Mouse (Mus musculus) kidney, adult 2 months (tissue): ENCODE measurements around the gene Crnkl1.

Source experiments
- CTCF ChIP-seq: fragments of 200-500 bp; conservative IDR thresholded peaks from 2 replicates; pipeline ENCODE4 v1.5.1; 2011; ENCODE audit warnings: low read depth, mild to moderate bottlenecking, control low read depth, low read length, moderate library complexity, mixed read lengths; ENCODE audit not compliant: insufficient read depth, insufficient read length
- POLR2A ChIP-seq: fragments of 200-500 bp; IDR thresholded peaks from one replicate; pipeline ENCODE4 v1.6.1; 2011; ENCODE audit warnings: low read depth, low read length, control low read depth

DNA sequence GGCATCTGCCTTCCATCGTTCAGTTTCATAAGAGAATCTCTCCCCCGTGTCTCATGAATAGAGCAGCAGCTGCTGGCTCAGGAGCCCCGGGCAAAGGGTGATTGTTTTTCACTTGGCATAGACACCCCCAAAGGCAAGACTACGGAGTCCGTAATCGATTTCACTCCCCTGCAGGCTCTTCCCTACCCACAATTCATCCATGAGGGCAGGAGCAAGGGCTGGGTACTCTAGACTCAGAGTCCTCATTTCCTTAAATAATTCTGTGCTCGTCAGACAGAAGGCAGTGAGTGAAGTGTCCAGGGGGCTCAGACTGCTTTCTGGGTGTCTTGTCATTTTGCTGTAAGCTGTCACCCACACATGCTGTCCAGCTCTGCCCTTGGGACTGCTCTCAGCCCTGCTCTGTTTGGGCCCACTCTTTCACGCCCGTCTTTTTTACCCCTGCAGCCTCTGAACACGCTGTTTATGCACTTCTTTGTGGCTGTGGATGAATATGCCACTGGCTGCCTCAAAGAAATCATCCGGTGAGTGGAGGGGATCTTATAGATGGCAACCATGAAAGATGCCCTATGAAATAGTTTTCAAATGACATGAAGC is 14.8 kb upstream of the Crnkl1 start:
- TF ChIP-seq POLR2A (no peak), CTCF (no peak)
